Mouse (Mus musculus) C2C12 (cell line): ENCODE measurements around the gene Wdr1.

Experiments
- CEBPB ChIP-seq: IDR thresholded peaks from one replicate; pipeline ENCODE4 v1.6.1; 2011; ENCODE audit warnings: low read depth, mild to moderate bottlenecking, control low read depth, moderate library complexity
- CTCF ChIP-seq: IDR thresholded peaks from one replicate; pipeline ENCODE4 v1.5.1; 2011; ENCODE audit not compliant: control insufficient read depth, insufficient read depth, insufficient read length
- FOSL1 ChIP-seq: IDR thresholded peaks from one replicate; pipeline ENCODE4 v1.8.0; 2011; ENCODE audit warnings: mild to moderate bottlenecking, low read length; ENCODE audit not compliant: poor library complexity, insufficient read depth, severe bottlenecking
- MAX ChIP-seq: IDR thresholded peaks from one replicate; pipeline ENCODE4 v1.6.1; 2011; ENCODE audit warnings: mild to moderate bottlenecking, control low read depth
- MYOD1 ChIP-seq: IDR thresholded peaks from one replicate; pipeline ENCODE4 v1.6.1; 2011; ENCODE audit warnings: low read depth; ENCODE audit not compliant: control insufficient read depth, insufficient read length
- MYOG ChIP-seq: IDR thresholded peaks from one replicate; pipeline ENCODE4 v1.6.1; 2011; ENCODE audit not compliant: control insufficient read depth, insufficient read length; ENCODE audit errors: extremely low read depth
- USF1 ChIP-seq: IDR thresholded peaks from one replicate; pipeline ENCODE4 v1.6.1; 2011; ENCODE audit warnings: low read depth, mild to moderate bottlenecking, control low read depth, moderate library complexity

DNA sequence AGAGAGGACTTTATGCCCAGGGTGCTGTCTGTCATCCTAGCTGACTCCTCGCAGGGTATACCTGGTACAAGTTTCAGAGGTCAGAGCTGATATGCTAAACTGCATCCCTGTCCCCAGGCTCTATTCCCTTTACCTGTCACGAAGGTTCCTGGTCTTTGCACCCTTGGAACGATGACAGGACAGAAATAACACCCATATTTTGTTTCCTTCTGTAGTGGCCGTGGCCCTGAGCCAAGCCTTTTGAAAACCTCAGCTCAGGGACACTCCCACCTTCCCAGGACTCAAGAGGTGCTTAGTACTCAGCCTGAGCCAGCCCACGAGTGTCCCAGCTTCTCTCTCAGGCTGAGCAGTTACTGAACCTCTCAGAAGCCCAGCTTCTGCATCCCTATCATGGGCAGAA lies 64.5 kb downstream of the Wdr1 start:
- TF ChIP-seq CTCF (no peak), MYOG (no peak), MYOD1 (no peak), USF1 (no peak), MAX (no peak), CEBPB (no peak), FOSL1 (no peak)
